Mouse (Mus musculus) adrenal gland, postnatal 10 days (tissue): ENCODE results near the gene Trpm7. TPM values are rescaled to one million over a fixed set of nuclear protein-coding genes. Genes with fewer than 3 reads are reported as not detected.

Experiments
- microRNA-seq: library from miRNA; unstranded; fragments of <30 nt; microRNA quantifications from one replicate; pipeline ENCODE4 v1.2.0, GENCODE M21; 2021
- total RNA-seq, 2 experiments: library from RNA; stranded (reverse); gene quantifications; 2 replicates each; pipeline ENCODE4 v1.2.3; 2021

Gene Trpm7
- total RNA-seq, 2 experiments from 2014 or later, result 42.2 to 56.3 TPM

Small RNA genes lying within 50 kb of the gene (microRNA-seq; reads per million reads assigned to microRNA genes)
- 1.8 reads per million for gene Mir3473g

Other genes starting within 250 kb of the Trpm7 start
- 10 to 100 TPM; 19.3 to 21.5 TPM for gene Gabpb1, start 199.9 kb downstream of the Trpm7 start, total RNA-seq
- gene Usp8, start 168.9 kb downstream of the Trpm7 start, total RNA-seq, result 10 to 100 TPM; 55.5 to 59.3 TPM
- gene Usp50, start 92.8 kb downstream of the Trpm7 start, total RNA-seq, result not detected
- 10 to 100 TPM; 60.4 to 67.2 TPM for gene Sppl2a, start 57.0 kb upstream of the Trpm7 start, total RNA-seq
- 10 to 100 TPM in 1 of 2 experiments, 1 to 10 TPM in 1; 8.9 to 12.8 TPM for gene Ap4e1, start 132.5 kb upstream of the Trpm7 start, total RNA-seq
- 10 to 100 TPM; 38.7 to 39.9 TPM for gene Blvra, start 194.4 kb upstream of the Trpm7 start, total RNA-seq